Mouse (Mus musculus) MEL (cell line): ENCODE results near the gene Nexn. TPM values are rescaled to one million over a fixed set of nuclear protein-coding genes. Genes with fewer than 3 reads are reported as not detected.

ENCODE experiments used
- DNase-seq: peaks from one replicate; pipeline ENCODE4 v3.0.0; 2011; ENCODE audit warnings: low read depth, low spot score
- H3K27ac ChIP-seq: 2 replicates; pipeline ENCODE4 v1.5.1; 2012; ENCODE audit warnings: low read depth, mild to moderate bottlenecking, control low read depth, low read length, moderate library complexity; ENCODE audit not compliant: control insufficient read depth
- H3K27me3 ChIP-seq, 2 experiments: fragments of 150-350 bp in 1 of 2; sonication (generic) in 1 of 2; 2 replicates each; pipeline ENCODE4 v1.6.1; 2012; ENCODE audit warnings: low read length in 2 of 2, mild to moderate bottlenecking in 2 of 2, improper control_type of control experiment in 1 of 2, moderate library complexity in 1 of 2; ENCODE audit not compliant: insufficient read depth in 2 of 2, control insufficient read depth in 1 of 2
- H3K36me3 ChIP-seq, 2 experiments: 2 replicates each; pipeline ENCODE4 v1.6.1; 2012 to 2014; ENCODE audit warnings: low read length in 2 of 2, improper control_type of control experiment in 1 of 2, inconsistent platforms in 1 of 2, mild to moderate bottlenecking in 1 of 2; ENCODE audit not compliant: insufficient read depth in 2 of 2, control insufficient read depth in 1 of 2
- H3K4me1 ChIP-seq, 2 experiments: fragments of 150-350 bp in 1 of 2; sonication (generic) in 1 of 2; 2 replicates each; pipeline ENCODE4 v1.6.1; 2012; ENCODE audit warnings: low read length in 2 of 2, improper control_type of control experiment in 1 of 2, mild to moderate bottlenecking in 1 of 2; ENCODE audit not compliant: insufficient read depth in 2 of 2, control insufficient read depth in 1 of 2
- H3K4me3 ChIP-seq, 2 experiments: fragments of 150-350 bp in 1 of 2; sonication (generic) in 1 of 2; 2 replicates each; pipeline ENCODE4 v1.5.1; 2012; ENCODE audit warnings: low read depth in 2 of 2, low read length in 2 of 2, mild to moderate bottlenecking in 2 of 2, moderate library complexity in 2 of 2, control low read depth in 1 of 2, improper control_type of control experiment in 1 of 2; ENCODE audit not compliant: control insufficient read depth in 1 of 2, insufficient read depth in 1 of 2
- H3K79me2 ChIP-seq: 2 replicates; pipeline ENCODE4 v1.6.1; 2012; ENCODE audit warnings: mild to moderate bottlenecking, low read length, moderate library complexity; ENCODE audit not compliant: control insufficient read depth, poor library complexity, insufficient read depth
- H3K9ac ChIP-seq: 2 replicates; pipeline ENCODE4 v1.6.1; 2012; ENCODE audit warnings: low read depth, mild to moderate bottlenecking, control low read depth, low read length, moderate library complexity; ENCODE audit not compliant: control insufficient read depth, poor library complexity, severe bottlenecking
- H3K9me3 ChIP-seq: fragments of 150-350 bp; sonication (generic); replicated peaks from 2 replicates; pipeline ENCODE4 v1.6.1; 2012; ENCODE audit warnings: mild to moderate bottlenecking, low read length, improper control_type of control experiment, moderate library complexity; ENCODE audit not compliant: insufficient read depth
- BHLHE40 ChIP-seq: IDR thresholded peaks from 2 replicates; pipeline ENCODE4 v1.6.1; 2012; ENCODE audit warnings: low read depth, mild to moderate bottlenecking, inconsistent platforms, low read length, improper control_type of control experiment, borderline replicate concordance
- CHD1 ChIP-seq: IDR thresholded peaks from 2 replicates; pipeline ENCODE4 v1.6.1; 2012; ENCODE audit warnings: low read depth, mild to moderate bottlenecking, inconsistent platforms, low read length, improper control_type of control experiment
- ELF1 ChIP-seq: IDR thresholded peaks from 2 replicates; pipeline ENCODE4 v1.6.1; 2014; ENCODE audit warnings: low read depth, mild to moderate bottlenecking, inconsistent platforms, low read length, improper control_type of control experiment, moderate library complexity
- ETS1 ChIP-seq: IDR thresholded peaks from 2 replicates; pipeline ENCODE4 v1.6.1; 2012; ENCODE audit warnings: low read depth, mild to moderate bottlenecking, inconsistent platforms, low read length, improper control_type of control experiment, moderate library complexity
- GATA1 ChIP-seq: IDR thresholded peaks from 2 replicates; pipeline ENCODE4 v1.6.1; 2011; ENCODE audit warnings: low read depth, low read length, improper control_type of control experiment
- HCFC1 ChIP-seq: IDR thresholded peaks from 2 replicates; pipeline ENCODE4 v1.6.1; 2012; ENCODE audit warnings: low read depth, mild to moderate bottlenecking, inconsistent platforms, low read length, improper control_type of control experiment, moderate library complexity
- JUND ChIP-seq: IDR thresholded peaks from 2 replicates; pipeline ENCODE4 v1.6.1; 2011; ENCODE audit warnings: low read depth, mild to moderate bottlenecking, improper control_type of control experiment, low read length
- KAT2A ChIP-seq: conservative IDR thresholded peaks from 2 replicates; pipeline ENCODE4 v1.6.1; 2012; ENCODE audit warnings: low read depth, low read length, improper control_type of control experiment, inconsistent platforms
- MAZ ChIP-seq: IDR thresholded peaks from 2 replicates; pipeline ENCODE4 v1.6.1; 2012; ENCODE audit warnings: low read depth, mild to moderate bottlenecking, inconsistent platforms, low read length, improper control_type of control experiment
- MEF2A ChIP-seq: IDR thresholded peaks from 2 replicates; pipeline ENCODE4 v1.6.1; 2014; ENCODE audit warnings: low read depth, mild to moderate bottlenecking, inconsistent platforms, low read length, improper control_type of control experiment; ENCODE audit not compliant: poor library complexity, insufficient replicate concordance, severe bottlenecking; ENCODE audit errors: extremely low read depth
- MXI1 ChIP-seq: IDR thresholded peaks from 2 replicates; pipeline ENCODE4 v1.6.1; 2011; ENCODE audit warnings: mild to moderate bottlenecking, low read depth, low read length, improper control_type of control experiment
- POLR2A ChIP-seq, 2 experiments: IDR thresholded peaks; 2 replicates each; pipeline ENCODE4 v1.6.1; 2011 to 2012; ENCODE audit warnings: low read length in 2 of 2, mild to moderate bottlenecking in 2 of 2, control low read depth in 1 of 2, improper control_type of control experiment in 1 of 2, low read depth in 1 of 2, moderate library complexity in 1 of 2; ENCODE audit not compliant: control insufficient read depth in 1 of 2, insufficient read depth in 1 of 2, poor library complexity in 1 of 2
- RCOR1 ChIP-seq: IDR thresholded peaks from 2 replicates; pipeline ENCODE4 v1.6.1; 2012; ENCODE audit warnings: low read depth, mild to moderate bottlenecking, inconsistent platforms, low read length, improper control_type of control experiment
- TBP ChIP-seq: IDR thresholded peaks from 2 replicates; pipeline ENCODE4 v1.8.0; 2011; ENCODE audit warnings: low read depth, low read length, improper control_type of control experiment
- TCF12 ChIP-seq: IDR thresholded peaks from 2 replicates; pipeline ENCODE4 v1.6.1; 2014; ENCODE audit warnings: low read depth, mild to moderate bottlenecking, inconsistent platforms, low read length, improper control_type of control experiment, moderate library complexity
- USF2 ChIP-seq, 2 experiments: IDR thresholded peaks; 2 replicates each; pipeline ENCODE4 v1.6.1; 2011 to 2012; ENCODE audit warnings: improper control_type of control experiment in 2 of 2, low read length in 2 of 2, borderline replicate concordance in 1 of 2, inconsistent platforms in 1 of 2, low read depth in 1 of 2, mild to moderate bottlenecking in 1 of 2; ENCODE audit not compliant: insufficient read depth in 1 of 2
- ZC3H11A ChIP-seq: IDR thresholded peaks from 2 replicates; pipeline ENCODE4 v1.6.1; 2012; ENCODE audit warnings: low read depth, mild to moderate bottlenecking, inconsistent platforms, low read length, improper control_type of control experiment
- ZKSCAN1 ChIP-seq: IDR thresholded peaks from 2 replicates; pipeline ENCODE4 v1.6.1; 2012; ENCODE audit warnings: low read depth, mild to moderate bottlenecking, inconsistent platforms, low read length, improper control_type of control experiment, moderate library complexity
- ZNF384 ChIP-seq: IDR thresholded peaks from 2 replicates; pipeline ENCODE4 v1.6.1; 2012; ENCODE audit warnings: low read depth, mild to moderate bottlenecking, inconsistent platforms, low read length, improper control_type of control experiment
- polyA plus RNA-seq, 2 experiments: library from polyadenylated mRNA; stranded (reverse) in 1 of 2; unstranded in 1 of 2; fragments of >175 nt in 1 of 2; fragments of >200 nt in 1 of 2; gene quantifications; 2 replicates each; pipeline versions ENCODE4 v1.2.1 to v1.2.4; 2012; ENCODE audit warnings: low replicate concordance in 2 of 2, low read depth in 1 of 2; ENCODE audit not compliant: insufficient read length in 2 of 2, insufficient read depth in 1 of 2, missing spikeins in 1 of 2
- total RNA-seq: library from RNA; depleted of rRNA; stranded (reverse); fragments of 300-350 nt; gene quantifications from 2 replicates; pipeline ENCODE4 v1.2.3, GENCODE M21; 2012

Gene Nexn
- total and polyA plus RNA-seq, 3 experiments = 0.19 to 0.96 TPM; not detected in 1

DNA sequence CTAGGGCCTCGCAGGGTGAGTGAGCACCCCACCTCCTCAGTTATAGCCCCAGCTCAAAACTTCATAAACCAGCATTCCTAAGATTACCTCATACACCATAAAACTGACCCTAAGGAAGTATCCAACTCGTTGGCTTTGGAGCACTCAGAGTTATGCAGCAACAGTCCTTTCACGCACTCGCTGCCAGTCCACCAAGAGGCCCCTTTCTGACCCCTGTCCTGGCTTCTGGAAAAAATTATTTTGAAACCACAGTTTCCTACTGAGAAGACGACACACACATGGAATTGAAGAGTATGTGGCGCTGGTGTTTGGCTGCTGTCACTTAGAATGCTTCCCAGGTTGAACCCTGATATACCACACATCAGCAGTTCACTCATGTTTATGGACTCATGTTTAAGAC, 25.7 kb upstream of the Nexn start:
- H3K4me3 ChIP-seq = no peak overlapping the region

GRCm38 (mm10) chr3:152290175-152290798, 24.1 kb upstream of the Nexn start:
- Histone ChIP-seq H3K4me3 (no peak overlapping the region), H3K4me1 (no peaks in the 10 kb centered on the region), H3K27me3 (no peaks in the 10 kb centered on the region), H3K27ac (no peak overlapping the region), H3K9ac (no peak overlapping the region), H3K9me3 (no peaks in the 10 kb centered on the region), H3K79me2 (no peaks in the 10 kb centered on the region), H3K36me3 (peaks cover 0 to 3% of the 10 kb centered on the region in 2 experiments; a peak in 1 of 4 replicates)
- TF ChIP-seq KAT2A (no peak), JUND (no peak), USF2 (IDR thresholded peaks at IDR 0.05; ENCODE audit: borderline replicate concordance in 1 of 2, insufficient read depth in 1 of 2, low read depth in 1 of 2, low read length in 2 of 2) (no peak), ZNF384 (no peak), TCF12 (no peak), ZC3H11A (no peak), ELF1 (no peak), MXI1 (no peak), RCOR1 (no peak)
- no peak for DNase-seq

More for the DNA sequence above, 25.7 kb upstream of the Nexn start:
- Histone ChIP-seq H3K4me1 (no peaks in the 10 kb centered on the region), H3K27ac (no peak overlapping the region), H3K27me3 (no peaks in the 10 kb centered on the region), H3K9ac (no peak overlapping the region), H3K79me2 (no peaks in the 10 kb centered on the region), H3K9me3 (no peaks in the 10 kb centered on the region), H3K36me3 (peaks cover 0 to 4% of the 10 kb centered on the region in 2 experiments; a peak in 1 of 4 replicates)
- no peak for DNase-seq
- TF ChIP-seq MAZ (no peak), ZNF384 (no peak), TBP (no peak), KAT2A (no peak), ZKSCAN1 (no peak), MEF2A (no peak)

GRCm38 (mm10) chr3:152288740-152289139, 22.6 kb upstream of the Nexn start:
- no peaks in the 10 kb centered on the region for H3K9me3 ChIP-seq
- H3K79me2 ChIP-seq = no peaks in the 10 kb centered on the region
- peaks cover 0 to 3% of the 10 kb centered on the region in 2 experiments; a peak in 1 of 4 replicates for H3K36me3 ChIP-seq
- no peak for DNase-seq
- no peak overlapping the region for H3K4me3 ChIP-seq
- no peak overlapping the region for H3K9ac ChIP-seq
- no peak overlapping the region for H3K27ac ChIP-seq
- H3K4me1 ChIP-seq = no peaks in the 10 kb centered on the region
- TF ChIP-seq JUND = no peak
- no peak for TF ChIP-seq HCFC1
- no peak for TF ChIP-seq GATA1
- no peak for TF ChIP-seq ETS1
- no peak for TF ChIP-seq ELF1
- no peak for TF ChIP-seq CHD1
- no peak for TF ChIP-seq POLR2A (IDR thresholded peaks at IDR 0.05; ENCODE audit: control insufficient read depth in 1 of 2, insufficient read depth in 1 of 2, low read depth in 1 of 2, low read length in 2 of 2, poor library complexity in 1 of 2)
- no peak for TF ChIP-seq MAZ
- TF ChIP-seq BHLHE40 = no peak
- H3K27me3 ChIP-seq = no peaks in the 10 kb centered on the region
